Mouse (Mus musculus) spleen, postnatal 4 days (tissue): ENCODE results near the gene Trabd.

Experiments used
- DNase-seq, 2 experiments: peaks; one replicate each; pipeline ENCODE4 v3.0.0; 2022; ENCODE audit warnings: low spot score in 2 of 2

Gene Trabd

DNA sequence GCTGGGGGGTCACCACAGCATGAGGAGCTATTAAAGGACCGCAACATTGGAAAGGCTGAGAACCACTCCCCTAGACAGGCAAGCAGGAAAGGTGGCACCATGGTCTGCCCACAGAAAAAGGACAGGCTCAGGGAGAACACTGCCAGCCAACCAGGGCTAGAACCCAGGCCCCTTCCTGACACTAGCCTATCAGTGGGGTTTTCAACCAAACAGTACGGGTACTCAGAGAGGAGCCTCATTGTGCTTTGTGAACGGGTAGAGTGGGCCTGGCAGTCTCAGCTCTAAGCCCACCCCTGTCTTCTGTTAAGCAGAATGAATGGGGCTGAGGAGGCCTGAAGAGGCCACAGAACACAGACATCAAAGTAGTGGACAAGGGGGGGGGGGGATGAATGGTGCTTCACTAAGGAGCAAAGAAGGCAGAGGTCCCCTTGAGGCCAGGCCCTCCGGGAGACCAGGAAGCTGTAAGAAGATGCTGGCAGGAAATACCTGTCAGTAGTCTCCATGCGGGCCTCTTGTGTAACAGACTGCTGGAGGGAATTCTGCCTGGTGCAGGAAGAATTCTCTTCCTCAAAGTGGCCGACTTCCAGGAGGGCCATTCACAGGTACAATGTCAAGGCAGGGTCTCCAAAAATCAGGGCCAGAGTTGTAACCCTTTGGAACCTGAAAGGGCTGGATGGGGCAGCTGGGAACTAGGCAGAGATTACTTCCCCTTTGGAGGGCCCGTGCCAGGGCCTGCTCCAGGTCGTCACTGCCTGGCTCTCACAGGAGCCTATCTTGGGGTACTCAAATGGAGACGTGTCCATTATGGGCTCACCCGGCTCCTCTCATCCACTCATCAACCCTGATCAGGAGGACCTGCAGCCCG, at the start of gene Trabd:
Gene Trabd (plus strand): TSS at position 512 of the 865 bp plus-strand sequence.
- DNase-seq: peak in 1 of 2 experiments; percentile 69

GRCm38 (mm10) chr15:89044381-89044780, 30.5 kb upstream of the Trabd start:
- DNase-seq: peak in 1 of 2 experiments; percentile 49

GRCm38 (mm10) chr15:89046356-89046755, 28.6 kb upstream of the Trabd start:
- peak in 1 of 2 experiments; percentile 43 for DNase-seq

GRCm38 (mm10) chr15:89054666-89055065, 20.3 kb upstream of the Trabd start:
- peak in 1 of 2 experiments; percentile 54 for DNase-seq

DNA sequence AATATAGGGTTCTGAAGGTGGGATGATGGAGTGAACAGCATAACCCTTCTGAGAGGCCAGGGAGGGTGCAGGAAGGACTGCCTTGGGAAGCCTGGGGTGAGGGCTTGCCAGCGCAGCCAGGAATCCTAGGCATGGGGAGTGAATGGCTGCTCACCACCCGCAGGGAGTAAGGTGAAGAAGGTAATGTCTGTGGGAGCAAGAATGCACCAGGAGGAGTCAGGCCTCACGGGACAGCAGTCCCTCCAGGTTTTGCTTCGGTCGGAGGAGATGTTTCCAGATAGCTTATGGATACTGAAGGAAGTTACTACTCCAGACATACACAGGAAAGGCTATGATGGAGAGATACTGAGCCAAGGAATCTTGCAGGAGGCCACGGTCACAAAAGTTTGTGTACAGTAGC, 16.2 kb upstream of the Trabd start:
- DNase-seq: peak in 1 of 2 experiments; percentile 9

GRCm38 (mm10) chr15:89059161-89059931, 15.6 kb upstream of the Trabd start, which contains the start of gene Panx2:
TSS of gene Panx2 (plus strand) at chr15:89059734.
- DNase-seq: peak; percentile 12 to 60

DNA sequence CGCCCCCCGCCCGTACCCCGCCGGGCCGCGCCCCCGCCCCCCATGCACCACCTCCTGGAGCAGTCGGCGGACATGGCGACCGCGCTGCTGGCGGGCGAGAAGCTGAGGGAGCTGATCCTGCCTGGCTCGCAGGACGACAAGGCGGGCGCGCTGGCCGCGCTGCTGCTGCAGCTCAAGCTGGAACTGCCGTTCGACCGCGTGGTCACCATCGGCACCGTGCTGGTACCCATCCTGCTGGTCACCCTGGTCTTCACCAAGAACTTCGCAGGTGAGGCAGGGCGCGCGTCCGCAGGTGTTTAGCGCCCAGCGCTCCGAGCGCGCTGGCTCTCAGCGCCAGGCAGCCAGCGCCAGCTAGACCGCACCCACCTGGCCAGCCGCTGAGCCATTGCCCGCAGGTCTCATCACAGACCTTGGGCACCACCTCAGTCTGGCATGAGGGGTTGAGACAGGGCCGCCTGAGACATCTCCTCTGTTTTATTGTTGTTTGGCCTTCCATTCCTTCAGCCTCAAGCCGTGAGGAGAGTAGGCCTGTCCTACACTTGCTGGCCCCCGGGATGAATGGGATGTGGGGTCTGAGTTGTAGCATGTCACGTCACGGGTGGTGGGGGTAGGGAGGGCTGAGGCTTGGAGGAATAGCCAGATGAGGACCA, 14.8 kb upstream of the Trabd start:
- DNase-seq: peak; percentile 11 to 58

DNA sequence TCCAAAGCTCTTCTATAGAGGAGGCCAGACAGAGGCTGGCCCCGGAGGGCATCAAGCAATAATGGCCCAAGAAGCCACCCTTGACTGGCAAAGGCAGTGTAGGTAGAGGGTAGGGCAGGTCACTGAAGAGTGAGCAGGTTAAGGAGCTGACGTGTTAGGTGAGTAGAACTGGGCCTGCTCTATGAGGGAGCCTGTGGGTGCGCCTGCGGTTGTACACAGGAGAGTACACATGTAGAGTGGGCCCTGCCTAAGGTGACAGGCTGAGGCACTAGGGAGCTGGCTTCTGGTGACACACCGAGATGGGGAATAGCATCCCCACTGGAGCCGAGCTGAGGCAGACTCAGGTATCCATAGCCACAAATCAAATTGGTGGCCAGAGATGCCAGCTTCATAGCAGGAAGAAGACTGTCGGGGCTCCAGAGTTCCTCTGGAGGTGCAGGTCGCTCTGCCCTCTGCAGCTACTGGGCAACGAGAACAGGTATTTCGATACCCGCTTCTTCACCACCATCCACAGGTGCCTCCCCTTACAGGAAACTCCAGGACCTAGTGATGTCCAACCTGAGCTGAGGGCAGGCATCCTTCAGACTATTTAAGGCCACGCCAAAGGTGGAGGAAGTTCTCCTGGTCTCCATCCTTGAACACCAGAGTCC, 14.0 kb upstream of the Trabd start:
- peak in 1 of 2 experiments; percentile 50 for DNase-seq

- DNase-seq: peak in 1 of 2 experiments; percentile 55
Measured at GRCm38 (mm10) chr15:89061761-89062517, 13.0 kb upstream of the Trabd start.

DNA sequence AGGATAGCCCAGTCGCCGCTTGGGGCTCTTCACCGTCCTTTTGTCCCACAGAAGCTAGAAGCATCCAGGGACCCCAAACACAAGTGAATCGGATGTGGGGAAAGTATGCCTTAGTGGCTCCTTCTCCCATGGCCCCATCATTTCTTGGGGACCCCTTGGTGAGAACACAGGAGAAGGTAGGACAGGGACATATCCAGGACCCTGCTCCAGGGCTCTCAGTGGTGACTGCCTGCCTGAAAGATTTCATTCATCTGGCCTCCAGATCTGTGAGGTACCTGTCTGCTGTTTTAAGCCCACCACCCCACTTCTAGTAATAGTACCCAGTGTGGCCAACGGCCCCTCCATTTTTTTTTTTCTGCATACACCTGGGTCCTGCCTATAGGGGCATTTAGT, 12.4 kb upstream of the Trabd start:
- DNase-seq: peak in 1 of 2 experiments; percentile 51

DNA sequence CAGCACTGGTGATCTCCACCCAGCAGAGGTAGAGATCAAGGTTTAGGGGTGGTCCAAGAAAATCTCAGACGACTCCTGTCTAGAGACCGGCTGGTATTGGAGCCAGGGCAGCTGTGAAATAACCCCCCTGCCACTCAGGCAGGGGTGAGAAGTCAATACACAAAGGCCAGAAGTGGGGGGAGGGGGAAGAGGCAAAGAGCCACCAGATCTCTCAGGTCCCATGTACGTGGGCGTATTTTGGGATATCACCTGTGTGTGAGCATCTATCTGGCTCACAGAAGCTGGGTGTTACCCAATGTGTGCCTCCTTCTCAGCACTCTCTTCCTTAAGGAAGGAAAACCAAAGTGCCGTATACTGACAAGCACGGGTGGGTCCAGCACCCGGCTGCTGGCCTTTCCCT, 11.9 kb upstream of the Trabd start:
- DNase-seq: peak in 1 of 2 experiments; percentile 49

DNA sequence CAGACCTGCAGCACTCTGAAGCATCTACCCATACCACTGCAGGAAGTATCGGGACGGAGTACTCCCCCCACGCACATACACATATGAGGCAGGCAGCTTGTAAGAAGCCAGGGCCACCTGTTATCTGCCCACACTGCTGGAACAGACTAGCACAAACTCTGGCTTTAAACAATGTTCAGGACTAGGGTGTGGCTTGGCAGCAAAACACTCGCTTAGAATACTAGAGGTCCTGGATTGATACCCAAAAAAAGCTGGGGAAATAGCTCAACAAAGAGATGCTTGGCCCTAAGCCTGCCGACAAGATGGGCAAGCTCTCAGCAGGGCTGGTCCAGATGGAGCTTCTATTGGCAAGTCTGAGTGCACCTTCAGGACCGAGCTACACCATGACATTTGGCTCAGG, 11.4 kb upstream of the Trabd start:
- no peak for DNase-seq

- no peak for DNase-seq
Measured at GRCm38 (mm10) chr15:89064891-89065290, 10.0 kb upstream of the Trabd start.

GRCm38 (mm10) chr15:89067609-89068008, 7.3 kb upstream of the Trabd start:
- DNase-seq: no peak

DNA sequence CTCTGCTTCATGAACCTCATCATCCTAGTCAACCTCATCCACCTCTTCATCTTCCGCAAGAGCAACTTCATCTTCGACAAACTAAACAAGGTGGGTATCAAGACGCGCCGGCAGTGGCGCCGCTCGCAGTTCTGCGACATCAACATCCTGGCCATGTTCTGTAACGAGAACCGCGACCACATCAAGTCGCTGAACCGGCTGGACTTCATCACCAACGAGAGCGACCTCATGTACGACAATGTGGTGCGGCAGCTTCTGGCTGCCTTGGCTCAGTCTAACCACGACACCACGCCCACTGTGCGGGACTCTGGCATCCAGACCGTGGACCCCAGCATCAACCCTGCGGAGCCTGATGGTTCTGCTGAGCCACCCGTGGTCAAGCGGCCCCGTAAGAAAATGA, 6.7 kb upstream of the Trabd start:
- no peak for DNase-seq

DNA sequence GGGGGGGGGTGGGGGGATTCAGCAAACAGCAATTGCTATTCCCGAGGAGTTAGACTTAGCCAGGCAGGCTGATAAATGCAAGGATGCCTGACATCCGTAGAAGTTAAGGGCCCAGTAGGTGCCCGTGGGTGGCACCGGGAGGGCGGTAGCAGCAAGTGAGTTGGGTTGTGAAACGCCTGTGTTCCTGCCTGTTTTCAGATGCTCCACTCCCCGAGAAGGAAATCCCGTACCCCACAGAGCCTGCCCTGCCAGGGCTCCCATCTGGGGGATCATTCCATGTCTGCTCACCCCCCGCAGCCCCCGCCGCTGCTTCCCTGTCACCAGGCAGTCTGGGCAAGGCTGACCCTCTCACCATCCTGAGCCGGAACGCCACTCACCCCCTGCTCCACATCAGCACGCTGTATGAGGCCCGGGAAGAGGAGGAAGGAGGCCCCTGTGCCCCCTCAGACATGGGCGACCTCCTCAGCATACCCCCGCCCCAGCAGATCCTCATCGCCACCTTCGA, 5.5 kb upstream of the Trabd start:
- no peak for DNase-seq

- DNase-seq: no peak
Measured at GRCm38 (mm10) chr15:89070606-89071005, 4.3 kb upstream of the Trabd start.

GRCm38 (mm10) chr15:89073993-89074603, 826 bp upstream of the Trabd start:
- DNase-seq: no peak

DNA sequence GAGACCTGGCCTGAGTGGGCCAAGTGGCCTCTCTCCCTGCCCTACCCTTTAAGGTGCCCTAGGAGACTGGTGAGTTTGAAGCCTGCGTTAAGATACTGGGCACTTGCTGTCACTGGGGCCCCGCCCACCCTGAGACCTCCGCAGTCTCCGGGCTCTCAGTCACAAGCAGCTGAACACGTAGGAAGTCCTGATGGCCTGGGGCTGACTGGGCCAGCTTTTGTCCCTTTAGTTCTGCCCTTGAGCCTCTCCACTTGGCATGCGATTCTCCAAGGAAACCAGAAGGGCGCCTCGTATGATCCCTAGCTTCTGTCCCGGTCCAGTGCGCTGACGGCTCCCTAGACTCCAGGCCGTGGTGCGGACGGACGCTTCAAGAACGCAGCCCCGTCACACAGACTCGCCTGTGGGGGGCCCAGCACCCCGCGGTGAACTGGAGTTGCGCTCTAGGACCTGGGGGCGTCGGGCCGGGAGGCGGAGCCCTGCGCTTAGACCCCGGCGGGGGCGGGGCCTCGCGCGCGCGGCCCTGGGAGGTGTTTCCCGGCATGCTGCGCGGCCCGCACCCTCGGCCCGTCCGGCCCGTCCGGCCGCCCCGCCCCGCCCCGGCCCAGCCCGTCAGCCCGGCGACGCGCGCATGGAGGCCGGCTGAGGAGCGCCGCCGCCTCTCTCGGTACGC, 689 bp downstream of the Trabd start:
- peak; percentile 83 to 91 for DNase-seq
